Mouse (Mus musculus) testis, postnatal 14 days (tissue): ENCODE results near the gene Tmem168.

Experiments
- DNase-seq: peaks from one replicate; pipeline ENCODE4 v3.0.0; 2021; ENCODE audit warnings: low spot score

Tmem168 gene

GRCm38 (mm10) chr6:13607621-13608493 is at the start of gene Tmem168:
Gene Tmem168, minus strand, starts transcription at chr6:13608100.
- DNase-seq, result peak; percentile 92

GRCm38 (mm10) chr6:13654081-13654480 is 46.2 kb upstream of the Tmem168 start:
- DNase-seq, result no peak

- no peak for DNase-seq
Measured at GRCm38 (mm10) chr6:13652284-13652683, 44.4 kb upstream of the Tmem168 start.

GRCm38 (mm10) chr6:13650854-13651253 is 43.0 kb upstream of the Tmem168 start:
- no peak for DNase-seq

- DNase-seq, result no peak
Measured at GRCm38 (mm10) chr6:13648305-13648704, 40.4 kb upstream of the Tmem168 start.

GRCm38 (mm10) chr6:13636582-13636989 is 28.7 kb upstream of the Tmem168 start:
- peak; percentile 24 for DNase-seq

GRCm38 (mm10) chr6:13632571-13632970 is 24.7 kb upstream of the Tmem168 start:
- DNase-seq, result no peak

GRCm38 (mm10) chr6:13630607-13631006 is 22.7 kb upstream of the Tmem168 start:
- no peak for DNase-seq

- no peak for DNase-seq
Measured at GRCm38 (mm10) chr6:13619618-13620017, 11.7 kb upstream of the Tmem168 start.

- no peak for DNase-seq
Measured at GRCm38 (mm10) chr6:13617110-13617509, 9.2 kb upstream of the Tmem168 start.

- no peak for DNase-seq
Measured at GRCm38 (mm10) chr6:13614568-13614967, 6.7 kb upstream of the Tmem168 start.

GRCm38 (mm10) chr6:13613671-13614070 is 5.8 kb upstream of the Tmem168 start:
- DNase-seq, result no peak

- no peak for DNase-seq
Measured at GRCm38 (mm10) chr6:13610869-13611268, 3.0 kb upstream of the Tmem168 start.

- DNase-seq, result no peak
Measured at GRCm38 (mm10) chr6:13609353-13610140, 1.6 kb upstream of the Tmem168 start.

GRCm38 (mm10) chr6:13606921-13607620 is 829 bp downstream of the Tmem168 start:
- no peak for DNase-seq

GRCm38 (mm10) chr6:13606394-13606793 is 1.5 kb downstream of the Tmem168 start:
- no peak for DNase-seq

- DNase-seq, result no peak
Measured at GRCm38 (mm10) chr6:13603134-13603533, 4.8 kb downstream of the Tmem168 start.

GRCm38 (mm10) chr6:13601587-13601986 is 6.3 kb downstream of the Tmem168 start:
- peak; percentile 26 for DNase-seq

GRCm38 (mm10) chr6:13598239-13598923 is 9.5 kb downstream of the Tmem168 start:
- no peak for DNase-seq

GRCm38 (mm10) chr6:13592729-13593345 is 15.1 kb downstream of the Tmem168 start:
- no peak for DNase-seq

- DNase-seq, result no peak
Measured at GRCm38 (mm10) chr6:13586560-13586959, 21.3 kb downstream of the Tmem168 start.
